Mouse (Mus musculus): ENCODE results near the gene Cct5. TPM values are rescaled to one million over a fixed set of nuclear protein-coding genes. Genes with fewer than 3 reads are reported as not detected.
"Not testable (repeated sequence)": the region's sequence is repeated elsewhere in the genome, so short reads cannot be mapped to it uniquely, and the experiment has no call there.

Cct5 gene
- polyA plus RNA-seq, 1 experiment from 2014 or later: 695 TPM

DNA sequence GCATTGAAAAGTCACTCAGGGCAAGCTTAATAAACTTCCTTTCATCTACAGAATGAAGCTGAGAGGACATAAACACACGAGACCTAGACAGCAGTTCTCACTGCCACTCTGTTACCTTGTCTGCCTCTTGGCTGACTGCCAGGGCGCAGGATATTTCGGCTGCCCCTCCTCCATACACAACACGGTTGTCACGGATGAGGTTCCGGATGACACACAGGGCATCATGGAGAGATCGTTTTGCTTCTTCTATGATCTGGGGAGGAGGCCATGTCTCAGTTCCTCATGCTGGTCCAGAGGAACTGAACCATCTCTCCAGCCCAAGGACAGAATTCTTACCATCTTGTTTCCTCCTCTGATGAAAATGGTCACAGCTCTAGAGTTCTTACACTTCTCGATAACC lies 9.1 kb downstream of the Cct5 start:
- H3K9ac ChIP-seq (ENCODE audit: low read length): no peak overlapping the region
- H3K4me3 ChIP-seq (ENCODE audit: low read depth, low read length): no peak overlapping the region
- no peak overlapping the region for H3K4me2 ChIP-seq (ENCODE audit: low read depth, low read length, severe bottlenecking)
- DNase-seq (ENCODE audit: low spot score) (no peak), ATAC-seq (replicated peaks; ENCODE audit: low FRiP score) (no peak)
- H3K4me1 ChIP-seq (replicated peaks; ENCODE audit: control insufficient read depth, insufficient read depth, low read length): no peaks in the 10 kb centered on the region
- H3K27me3 ChIP-seq (ENCODE audit: control insufficient read depth, insufficient read depth, low read length): no peaks in the 10 kb centered on the region
- H3K27ac ChIP-seq (ENCODE audit: low read depth, low read length): no peak overlapping the region
- H3K9me3 ChIP-seq (ENCODE audit: control insufficient read depth, low read length): no peaks in the 10 kb centered on the region
- H3K36me3 ChIP-seq (ENCODE audit: control insufficient read depth, insufficient read depth, low read length): peaks cover 40% of the 10 kb centered on the region
- WGBS: 94% methylated on average over 8 of the region's 8 CpGs

DNA sequence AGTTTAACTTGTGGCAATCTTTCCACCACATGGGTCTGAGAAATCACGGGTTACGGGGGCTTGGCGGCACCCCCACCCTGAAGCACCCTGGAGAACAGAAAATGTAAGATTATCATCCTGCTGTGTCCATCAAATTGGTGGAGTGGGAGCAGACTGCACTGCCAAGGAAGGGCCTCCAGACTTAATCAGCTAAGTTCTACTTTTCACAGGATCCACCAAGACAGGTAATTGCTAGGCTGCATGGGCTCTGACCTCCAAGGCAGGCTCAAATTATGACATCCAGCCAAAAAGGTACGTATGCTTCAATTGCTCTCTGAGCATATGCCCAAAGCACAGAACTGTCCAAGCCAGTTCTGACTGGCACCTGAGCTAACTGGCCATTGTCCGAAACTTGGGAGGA lies 11.4 kb downstream of the Cct5 start:
- DNase-seq (ENCODE audit: low spot score) (no peak), ATAC-seq (replicated peaks; ENCODE audit: low FRiP score) (no peak)
- no peaks in the 10 kb centered on the region for H3K4me1 ChIP-seq (replicated peaks; ENCODE audit: control insufficient read depth, insufficient read depth, low read length)
- no peak overlapping the region for H3K4me3 ChIP-seq (ENCODE audit: low read depth, low read length)
- H3K27me3 ChIP-seq (ENCODE audit: control insufficient read depth, insufficient read depth, low read length): no peaks in the 10 kb centered on the region
- no peak overlapping the region for H3K27ac ChIP-seq (ENCODE audit: low read depth, low read length)
- 94% methylated on average over 5 of the region's 5 CpGs for WGBS
- H3K9ac ChIP-seq (ENCODE audit: low read length): no peak overlapping the region
- no peaks in the 10 kb centered on the region for H3K9me3 ChIP-seq (ENCODE audit: control insufficient read depth, low read length)
- peaks cover 37% of the 10 kb centered on the region for H3K36me3 ChIP-seq (ENCODE audit: control insufficient read depth, insufficient read depth, low read length)
- H3K4me2 ChIP-seq (ENCODE audit: low read depth, low read length, severe bottlenecking): no peak overlapping the region

DNA sequence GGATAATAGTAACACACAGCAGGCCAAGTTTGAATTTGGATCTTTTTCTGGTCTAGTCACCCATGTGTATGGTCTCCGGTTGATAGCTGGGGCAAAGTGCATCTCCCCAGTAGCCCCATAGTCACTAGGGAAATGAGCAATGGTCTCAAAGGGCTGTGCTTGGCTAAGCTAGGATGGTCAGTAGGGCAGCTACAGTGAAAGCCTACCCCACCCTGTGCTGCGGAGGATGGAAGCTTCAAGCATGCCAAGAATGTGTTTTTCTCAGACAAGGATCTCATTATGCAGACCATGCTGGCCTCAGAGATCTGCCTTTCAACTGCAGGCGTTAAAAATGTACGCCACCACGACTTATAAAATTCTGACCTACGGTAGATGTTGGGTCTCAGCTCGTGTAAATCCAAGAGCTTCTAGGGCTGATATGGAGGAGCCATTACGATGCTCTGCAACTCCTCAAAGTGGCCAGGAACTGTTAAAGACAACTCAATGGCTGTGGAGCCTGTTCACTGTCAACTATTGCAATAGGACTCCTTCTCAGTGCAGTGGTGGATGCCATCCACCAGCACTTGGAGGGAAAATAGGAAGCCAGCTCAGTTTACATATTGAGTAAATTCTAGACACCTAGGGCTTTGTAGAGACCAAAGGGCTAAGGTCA lies 12.5 kb downstream of the Cct5 start:
- Histone ChIP-seq H3K4me3 (ENCODE audit: low read depth, low read length) (no peak overlapping the region), H3K27me3 (ENCODE audit: control insufficient read depth, insufficient read depth, low read length) (no peaks in the 10 kb centered on the region), H3K27ac (ENCODE audit: low read depth, low read length) (no peak overlapping the region), H3K4me1 (replicated peaks; ENCODE audit: control insufficient read depth, insufficient read depth, low read length) (no peaks in the 10 kb centered on the region), H3K9me3 (ENCODE audit: control insufficient read depth, low read length) (no peaks in the 10 kb centered on the region), H3K9ac (ENCODE audit: low read length) (no peak overlapping the region), H3K36me3 (ENCODE audit: control insufficient read depth, insufficient read depth, low read length) (peaks cover 28% of the 10 kb centered on the region), H3K4me2 (ENCODE audit: low read depth, low read length, severe bottlenecking) (no peak overlapping the region)
- DNase-seq (ENCODE audit: low spot score) (no peak), ATAC-seq (replicated peaks; ENCODE audit: low FRiP score) (no peak)
- WGBS: 79% methylated on average over 8 of the region's 8 CpGs

DNA sequence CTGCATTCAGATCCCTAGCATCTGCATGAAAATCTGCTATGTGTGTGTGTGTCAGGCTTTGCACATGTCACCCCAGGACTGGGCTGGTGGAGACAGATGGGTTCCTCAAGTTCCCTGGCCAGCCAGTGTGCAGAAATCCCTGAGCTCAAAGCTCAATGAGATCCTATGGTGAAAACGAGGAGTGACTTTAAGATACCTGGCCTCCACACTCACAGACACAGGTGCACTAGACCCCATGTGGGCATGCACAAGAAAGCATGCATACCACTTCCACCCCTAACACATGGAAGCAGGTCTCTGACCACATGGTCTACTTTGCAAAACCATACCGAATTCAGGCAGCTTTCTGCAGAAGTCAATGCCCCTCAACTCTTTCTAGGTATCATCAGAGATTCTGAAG lies 13.8 kb downstream of the Cct5 start:
- ATAC-seq (replicated peaks; ENCODE audit: low FRiP score): no peak
- Histone ChIP-seq H3K4me1 (replicated peaks; ENCODE audit: control insufficient read depth, insufficient read depth, low read length) (no peaks in the 10 kb centered on the region), H3K4me3 (ENCODE audit: low read depth, low read length) (no peak overlapping the region), H3K27ac (ENCODE audit: low read depth, low read length) (no peak overlapping the region), H3K36me3 (ENCODE audit: control insufficient read depth, insufficient read depth, low read length) (peaks cover 17% of the 10 kb centered on the region), H3K27me3 (ENCODE audit: control insufficient read depth, insufficient read depth, low read length) (no peaks in the 10 kb centered on the region), H3K9me3 (ENCODE audit: control insufficient read depth, low read length) (no peaks in the 10 kb centered on the region), H3K9ac (ENCODE audit: low read length) (no peak overlapping the region), H3K4me2 (ENCODE audit: low read depth, low read length, severe bottlenecking) (no peak overlapping the region)
- DNase-seq (ENCODE audit: low spot score): no peak
- 71% methylated on average over 2 of the region's 2 CpGs for WGBS

DNA sequence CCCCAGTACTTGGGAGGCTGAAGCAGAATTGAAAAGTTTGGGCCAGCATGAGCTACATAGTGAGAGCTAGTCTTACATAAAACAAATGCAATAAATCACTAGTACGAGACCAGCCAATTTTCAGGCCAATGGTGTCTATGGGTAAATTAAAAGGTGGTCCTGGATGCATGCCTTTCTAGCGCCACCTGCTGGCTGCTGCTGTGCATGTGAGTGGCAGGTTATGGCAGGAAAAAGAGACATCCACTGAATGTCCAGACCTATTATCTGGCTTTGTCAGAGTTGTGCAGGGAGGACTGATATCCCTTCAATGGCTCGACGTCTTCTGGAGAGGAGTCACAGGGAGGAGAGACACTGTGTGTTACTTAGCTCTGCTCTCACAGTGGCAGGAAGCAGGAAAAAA lies 15.1 kb downstream of the Cct5 start:
- H3K9ac ChIP-seq (ENCODE audit: low read length): no peak overlapping the region
- no peak overlapping the region for H3K4me2 ChIP-seq (ENCODE audit: low read depth, low read length, severe bottlenecking)
- no peaks in the 10 kb centered on the region for H3K27me3 ChIP-seq (ENCODE audit: control insufficient read depth, insufficient read depth, low read length)
- WGBS: 5% methylated on average over 4 of the region's 4 CpGs
- H3K27ac ChIP-seq (ENCODE audit: low read depth, low read length): no peak overlapping the region
- peaks cover 10% of the 10 kb centered on the region for H3K36me3 ChIP-seq (ENCODE audit: control insufficient read depth, insufficient read depth, low read length)
- DNase-seq (ENCODE audit: low spot score) (peak; percentile 93), ATAC-seq (replicated peaks; ENCODE audit: low FRiP score) (peak; percentile 76)
- no peaks in the 10 kb centered on the region for H3K9me3 ChIP-seq (ENCODE audit: control insufficient read depth, low read length)
- H3K4me1 ChIP-seq (replicated peaks; ENCODE audit: control insufficient read depth, insufficient read depth, low read length): no peaks in the 10 kb centered on the region
- no peak overlapping the region for H3K4me3 ChIP-seq (ENCODE audit: low read depth, low read length)

DNA sequence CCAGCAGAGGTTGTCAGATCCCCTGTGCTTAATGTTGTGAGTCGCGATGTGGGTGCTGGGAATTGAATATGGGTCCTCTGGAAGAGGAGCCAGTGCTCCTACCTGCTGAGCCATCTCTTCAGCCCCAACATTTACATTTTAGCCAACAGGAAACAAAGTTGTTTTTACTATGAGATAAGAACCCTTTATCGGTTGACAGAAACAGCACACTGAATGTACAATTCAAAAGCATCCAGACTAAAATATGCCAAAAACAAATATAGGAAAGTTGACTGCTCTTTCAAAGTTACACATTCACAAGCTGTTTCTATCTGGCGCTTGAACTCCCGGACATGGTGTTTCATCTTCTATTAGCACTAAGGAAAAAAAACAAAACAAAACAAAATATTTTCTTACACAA lies 15.5 kb downstream of the Cct5 start:
- 87% methylated on average over 5 of the region's 5 CpGs for WGBS
- no peak for ATAC-seq (replicated peaks; ENCODE audit: low FRiP score)
- no peak overlapping the region for H3K9ac ChIP-seq (ENCODE audit: low read length)

DNA sequence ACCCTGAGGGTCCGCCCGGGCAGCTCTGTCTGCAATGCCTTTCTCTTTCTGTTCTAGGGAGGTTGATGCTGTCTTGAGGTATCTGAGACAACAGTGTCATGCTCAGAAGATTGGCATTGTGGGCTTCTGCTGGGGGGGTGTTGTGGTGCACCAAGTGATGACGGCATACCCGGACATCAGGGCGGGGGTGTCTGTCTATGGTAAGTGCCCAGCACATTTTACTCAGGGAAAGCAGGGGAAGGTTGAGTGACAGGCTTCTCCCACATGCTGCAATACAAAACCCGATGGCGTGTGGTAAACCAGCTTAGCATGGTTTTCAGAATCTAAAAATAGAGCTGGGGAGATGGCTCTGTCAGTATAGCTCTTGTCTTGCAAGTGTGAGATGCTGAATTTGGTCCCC lies 16.4 kb downstream of the Cct5 start:
- no peak overlapping the region for H3K4me3 ChIP-seq (ENCODE audit: low read depth, low read length)
- 91% methylated on average over 7 of the region's 7 CpGs for WGBS
- no peak overlapping the region for H3K27ac ChIP-seq (ENCODE audit: low read depth, low read length)
- H3K9me3 ChIP-seq (ENCODE audit: control insufficient read depth, low read length): no peaks in the 10 kb centered on the region
- no peak overlapping the region for H3K9ac ChIP-seq (ENCODE audit: low read length)
- DNase-seq (ENCODE audit: low spot score) (peak; percentile 42), ATAC-seq (replicated peaks; ENCODE audit: low FRiP score) (no peak)
- no peaks in the 10 kb centered on the region for H3K4me1 ChIP-seq (replicated peaks; ENCODE audit: control insufficient read depth, insufficient read depth, low read length)
- H3K4me2 ChIP-seq (ENCODE audit: low read depth, low read length, severe bottlenecking): no peak overlapping the region
- no peaks in the 10 kb centered on the region for H3K27me3 ChIP-seq (ENCODE audit: control insufficient read depth, insufficient read depth, low read length)
- H3K36me3 ChIP-seq (ENCODE audit: control insufficient read depth, insufficient read depth, low read length): peaks cover 3% of the 10 kb centered on the region; the same call in 1 of the 2 replicates

More for the DNA sequence above, 15.5 kb downstream of the Cct5 start:
- H3K4me3 ChIP-seq (ENCODE audit: low read depth, low read length): no peak overlapping the region
- H3K4me2 ChIP-seq (ENCODE audit: low read depth, low read length, severe bottlenecking): no peak overlapping the region
- H3K27ac ChIP-seq (ENCODE audit: low read depth, low read length): no peak overlapping the region
- DNase-seq (ENCODE audit: low spot score): no peak
- H3K36me3 ChIP-seq (ENCODE audit: control insufficient read depth, insufficient read depth, low read length): peaks cover 8% of the 10 kb centered on the region
- H3K27me3 ChIP-seq (ENCODE audit: control insufficient read depth, insufficient read depth, low read length): no peaks in the 10 kb centered on the region
- H3K9me3 ChIP-seq (ENCODE audit: control insufficient read depth, low read length): no peaks in the 10 kb centered on the region
- no peaks in the 10 kb centered on the region for H3K4me1 ChIP-seq (replicated peaks; ENCODE audit: control insufficient read depth, insufficient read depth, low read length)

DNA sequence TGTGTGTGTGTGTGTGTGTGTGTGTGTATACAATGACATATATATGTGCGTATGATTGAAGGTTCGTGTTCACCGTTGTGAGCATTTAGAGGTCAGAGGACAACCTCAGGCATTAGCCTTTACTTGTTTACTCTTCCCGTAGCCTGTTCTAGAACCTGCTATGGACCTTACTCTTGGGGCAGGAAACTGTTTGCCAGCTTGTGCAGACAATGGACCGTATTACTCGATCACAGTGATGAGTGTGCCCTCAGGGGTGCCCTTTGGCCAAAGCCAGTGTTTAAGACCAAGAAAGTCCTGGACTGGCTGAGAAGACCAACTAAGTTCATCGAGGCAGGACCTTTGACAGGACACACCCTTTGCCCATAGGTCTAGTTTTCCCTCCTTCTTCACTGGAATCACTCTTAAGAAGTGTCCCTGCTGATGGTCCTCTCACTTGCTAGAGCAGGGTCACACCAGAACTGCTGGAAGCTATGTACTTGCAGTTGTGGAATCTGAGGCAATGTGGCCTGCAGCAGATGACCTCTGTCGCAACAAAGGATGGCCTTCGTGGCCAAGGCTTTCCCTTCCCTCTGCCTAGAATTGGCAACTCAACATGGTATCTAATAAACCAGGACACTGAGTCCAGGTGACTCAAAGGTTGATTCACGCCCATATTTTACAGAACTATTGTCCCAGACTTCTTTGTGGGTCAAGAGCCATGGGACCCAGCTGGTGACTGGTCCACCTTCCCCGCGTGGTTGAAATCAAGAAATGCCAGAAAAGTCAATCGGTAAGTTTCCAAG lies 18.1 kb downstream of the Cct5 start:
- Histone ChIP-seq H3K27ac (ENCODE audit: low read depth, low read length) (no peak overlapping the region), H3K36me3 (ENCODE audit: control insufficient read depth, insufficient read depth, low read length) (no peaks in the 10 kb centered on the region), H3K9ac (ENCODE audit: low read length) (no peak overlapping the region), H3K9me3 (ENCODE audit: control insufficient read depth, low read length) (no peaks in the 10 kb centered on the region), H3K4me2 (ENCODE audit: low read depth, low read length, severe bottlenecking) (no peak overlapping the region), H3K4me3 (ENCODE audit: low read depth, low read length) (no peak overlapping the region), H3K27me3 (ENCODE audit: control insufficient read depth, insufficient read depth, low read length) (no peaks in the 10 kb centered on the region), H3K4me1 (replicated peaks; ENCODE audit: control insufficient read depth, insufficient read depth, low read length) (no peaks in the 10 kb centered on the region)
- 91% methylated on average over 13 of the region's 13 CpGs for WGBS
- DNase-seq (ENCODE audit: low spot score) (no peak), ATAC-seq (replicated peaks; ENCODE audit: low FRiP score) (no peak)

DNA sequence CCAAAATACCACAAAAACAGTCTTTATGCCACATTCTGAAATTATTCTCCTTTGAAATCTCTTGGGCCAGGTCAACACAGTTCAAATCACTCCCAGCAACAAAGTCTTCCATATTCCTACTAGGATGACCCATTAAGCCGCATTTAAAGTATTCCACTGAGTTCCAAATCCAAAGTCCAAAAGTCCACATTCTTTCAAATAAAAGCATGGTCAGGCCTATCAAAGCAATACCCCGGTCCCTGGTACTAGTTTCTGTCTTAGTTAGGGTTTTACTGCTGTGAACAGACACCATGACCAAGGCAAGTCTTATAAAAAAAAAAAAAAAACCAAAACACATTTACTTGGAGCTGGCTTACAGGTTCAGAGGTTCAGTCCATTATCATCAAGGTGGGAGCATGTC lies 20.5 kb downstream of the Cct5 start:
- H3K9ac ChIP-seq (ENCODE audit: low read length): not testable (repeated sequence)

More for the DNA sequence above, 20.5 kb downstream of the Cct5 start:
- not testable (repeated sequence) for DNase-seq (ENCODE audit: low spot score); ATAC-seq (replicated peaks; ENCODE audit: low FRiP score); H3K4me1 ChIP-seq (replicated peaks; ENCODE audit: control insufficient read depth, insufficient read depth, low read length); H3K36me3 ChIP-seq (ENCODE audit: control insufficient read depth, insufficient read depth, low read length); H3K27ac ChIP-seq (ENCODE audit: low read depth, low read length); H3K4me2 ChIP-seq (ENCODE audit: low read depth, low read length, severe bottlenecking); H3K9me3 ChIP-seq (ENCODE audit: control insufficient read depth, low read length); H3K4me3 ChIP-seq (ENCODE audit: low read depth, low read length); H3K27me3 ChIP-seq (ENCODE audit: control insufficient read depth, insufficient read depth, low read length)
- WGBS: 91% methylated on average over 2 of the region's 2 CpGs

Measured in forebrain, embryonic 11.5 days (tissue).